9 mouse cellular contexts compared by ENCODE assay signal in the genomic region with DNA sequence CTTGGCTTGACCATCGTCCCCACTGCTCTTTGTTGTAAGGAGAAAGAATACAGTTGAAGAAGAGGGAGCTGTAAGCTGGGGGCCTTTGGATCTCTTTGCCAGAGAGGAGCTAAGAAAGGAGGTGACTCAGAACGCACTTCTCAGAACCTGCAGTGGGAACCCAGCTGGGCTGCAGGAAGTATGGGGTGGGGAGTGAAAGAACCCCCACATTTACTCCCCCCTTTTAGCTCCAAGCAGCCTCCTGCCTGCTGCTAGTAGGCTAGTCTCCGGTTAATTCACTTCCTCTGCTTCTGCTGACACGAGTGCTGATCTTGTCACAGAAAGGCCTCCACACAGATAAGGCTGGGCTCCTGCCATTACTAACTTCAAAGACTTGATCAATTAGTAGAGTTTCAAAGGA. TPM values are rescaled to one million over a fixed set of nuclear protein-coding genes. Genes with fewer than 3 reads are reported as not detected.
DNase-seq lines count a peak whose midpoint lies in the region; ATAC-seq and TF ChIP-seq lines count a peak whose summit lies in the region.
"Had no signal": no experiment of that assay in that cellular context is flagged by ENCODE, and none has a peak within 500 bp of the region (broad histone marks: within the 10 kb centered on the region; RNA-seq: fewer than 3 reads in every experiment).

No protein-coding gene starts in this region.

- no peaks in the 10 kb centered on the region for H3K27me3 ChIP-seq in kidney, adult 2 months (replicated peaks; ENCODE audit: control insufficient read depth, insufficient read depth, low read length)
- peaks cover 54% of the 10 kb centered on the region for H3K27me3 ChIP-seq in E14TG2a.4 (ENCODE audit: insufficient read depth, low read length)
- H3K27me3 ChIP-seq in forebrain, embryonic 16.5 days (replicated peaks; ENCODE audit: control insufficient read depth, insufficient read depth, low read length) = no peaks in the 10 kb centered on the region
- H3K27me3 ChIP-seq in midbrain, embryonic 11.5 days (ENCODE audit: control insufficient read depth, insufficient read depth, low read length) = no peaks in the 10 kb centered on the region

- no peak for ATAC-seq in forebrain, embryonic 16.5 days
- ATAC-seq in midbrain, embryonic 11.5 days (ENCODE audit: low FRiP score) = no peak
- no peak for ATAC-seq in erythroblast, adult 5-6 weeks (replicated peaks; ENCODE audit: low FRiP score, poor library complexity, severe bottlenecking)

- peaks cover 34% of the 10 kb centered on the region for H3K4me1 ChIP-seq in kidney, adult 2 months (ENCODE audit: control insufficient read depth, insufficient read depth, low read length)
- peaks cover 63% of the 10 kb centered on the region for H3K4me1 ChIP-seq in E14TG2a.4 (replicated peaks; ENCODE audit: low read depth, low read length)
- H3K4me1 ChIP-seq in forebrain, embryonic 16.5 days (replicated peaks; ENCODE audit: control insufficient read depth, insufficient read depth, low read length) = peaks cover 51% of the 10 kb centered on the region
- H3K4me1 ChIP-seq in midbrain, embryonic 11.5 days (ENCODE audit: control insufficient read depth, insufficient read depth, low read length) = peaks cover 44% of the 10 kb centered on the region

- DNase-seq in kidney, adult 2 months = no peak
- DNase-seq in kidney, postnatal 36 days = no peak
- DNase-seq in midbrain, embryonic 11.5 days (ENCODE audit: low spot score, missing footprints) = no peak
- no peak for DNase-seq in liver
- DNase-seq in kidney, postnatal 4 days = no peak
- DNase-seq: liver, embryonic 13.5 days had no signal

- H3K4me3 ChIP-seq in kidney, adult 2 months (ENCODE audit: insufficient read depth, low read depth, low read length) = no peak overlapping the region
- H3K4me3 ChIP-seq in E14TG2a.4 (replicated peaks; ENCODE audit: low read length) = peak overlapping the region; percentile 35
- no peak overlapping the region for H3K4me3 ChIP-seq in forebrain, embryonic 16.5 days (replicated peaks; ENCODE audit: low read length)
- no peak overlapping the region for H3K4me3 ChIP-seq in midbrain, embryonic 11.5 days (ENCODE audit: low read depth, low read length)
- H3K4me3 ChIP-seq: liver, embryonic 13.5 days had no signal

- no peak for TF ChIP-seq POLR2A in kidney, adult 2 months (IDR thresholded peaks at IDR 0.05; ENCODE audit: low read depth, low read length)

- H3K9ac ChIP-seq in forebrain, embryonic 16.5 days (replicated peaks; ENCODE audit: low read depth, low read length) = 0 out of 2 replicates have a peak overlapping the region, but pooled peaks have one; percentile 4
- H3K9ac ChIP-seq in midbrain, embryonic 11.5 days (ENCODE audit: low read length) = peak overlapping the region; percentile 24; the same call in 1 of the 2 replicates
- H3K9ac ChIP-seq: liver, embryonic 13.5 days had no signal

- peak overlapping the region; percentile 32; the same call in 1 of the 2 replicates for H3K27ac ChIP-seq in kidney, adult 2 months (ENCODE audit: insufficient read depth, low read depth, low read length)
- H3K27ac ChIP-seq in forebrain, embryonic 16.5 days (ENCODE audit: low read length) = peak overlapping the region; percentile 62; the same call in 1 of the 2 replicates
- 0 out of 2 replicates have a peak overlapping the region, but pooled peaks have one; percentile 15 for H3K27ac ChIP-seq in midbrain, embryonic 11.5 days (ENCODE audit: low read depth, low read length)
- H3K27ac ChIP-seq: liver, embryonic 13.5 days had no signal

- no peaks in the 10 kb centered on the region for H3K9me3 ChIP-seq in E14TG2a.4 (ENCODE audit: low read length)
- H3K9me3 ChIP-seq in forebrain, embryonic 16.5 days (ENCODE audit: control insufficient read depth, low read length) = no peaks in the 10 kb centered on the region
- H3K9me3 ChIP-seq in midbrain, embryonic 11.5 days (ENCODE audit: control insufficient read depth, low read length) = no peaks in the 10 kb centered on the region
- H3K9me3 ChIP-seq: liver, embryonic 13.5 days had no signal

- no peaks in the 10 kb centered on the region for H3K36me3 ChIP-seq in kidney, adult 2 months (ENCODE audit: control insufficient read depth, insufficient read depth, low read length)
- no peaks in the 10 kb centered on the region for H3K36me3 ChIP-seq in E14TG2a.4 (ENCODE audit: insufficient read depth, low read length)
- no peaks in the 10 kb centered on the region for H3K36me3 ChIP-seq in forebrain, embryonic 16.5 days (ENCODE audit: control insufficient read depth, insufficient read depth)
- H3K36me3 ChIP-seq in midbrain, embryonic 11.5 days (ENCODE audit: control insufficient read depth, insufficient read depth, low read length) = no peaks in the 10 kb centered on the region
- H3K36me3 ChIP-seq: liver, embryonic 13.5 days had no signal

- TF ChIP-seq CTCF in kidney, adult 2 months (conservative IDR thresholded peaks at IDR 0.05; ENCODE audit: insufficient read depth, insufficient read length, low read depth, low read length) = no peak
- TF ChIP-seq CTCF in E14TG2a.4 (conservative IDR thresholded peaks at IDR 0.05; ENCODE audit: low read length) = no peak

- no peak overlapping the region for H3K4me2 ChIP-seq in forebrain, embryonic 16.5 days (ENCODE audit: low read length)
- no peak overlapping the region for H3K4me2 ChIP-seq in midbrain, embryonic 11.5 days
- H3K4me2 ChIP-seq: liver, embryonic 13.5 days had no signal

- WGBS in kidney, adult 2 months = 45% methylated on average over 4 of the region's 4 CpGs
- WGBS in forebrain, embryonic 16.5 days = 9% methylated on average over 4 of the region's 4 CpGs
- WGBS in midbrain, embryonic 11.5 days = 9% methylated on average over 4 of the region's 4 CpGs

RNA-seq across cellular contexts. Expression of gene Ier5, which starts 12.5 kb away (rescaled TPM):
- polyA plus RNA-seq in kidney, adult 2 months (2012; rRNA removed) = 8.6 and 9.8 TPM in 2 replicates
- 9.3 and 12.6 TPM in 2 replicates for polyA plus RNA-seq in forebrain, embryonic 16.5 days (2015; fragmentation: Nextera tagmentation; extraction: Ambion mirVana)
- polyA plus RNA-seq in midbrain, embryonic 11.5 days (2014; fragmentation: Nextera tagmentation; extraction: Ambion mirVana) = 12.4 and 13.5 TPM in 2 replicates
- total RNA-seq in erythroblast, adult 5-6 weeks (2015; ENCODE audit: low replicate concordance) = 7.5 and 9.0 TPM in 2 replicates
- 7.6 and 9.8 TPM in 2 replicates for total RNA-seq in erythroblast, adult 5-6 weeks (2017; ENCODE audit: low replicate concordance)

RNA-seq across cellular contexts. Expression of gene Mr1, which starts 59.7 kb away (rescaled TPM):
- 3.3 and 4.5 TPM in 2 replicates for polyA plus RNA-seq in kidney, adult 2 months (2012; rRNA removed)
- 0.92 and 1.5 TPM in 2 replicates for polyA plus RNA-seq in forebrain, embryonic 16.5 days (2015; fragmentation: Nextera tagmentation; extraction: Ambion mirVana)
- 0.41 and 0.49 TPM in 2 replicates for polyA plus RNA-seq in midbrain, embryonic 11.5 days (2014; fragmentation: Nextera tagmentation; extraction: Ambion mirVana)
- 1.3 and 2.3 TPM in 2 replicates for total RNA-seq in erythroblast, adult 5-6 weeks (2015; ENCODE audit: low replicate concordance)
- total RNA-seq in erythroblast, adult 5-6 weeks (2017; ENCODE audit: low replicate concordance) = 0.34 and 1.4 TPM in 2 replicates
